Mouse (Mus musculus) stomach, embryonic 16.5 days (tissue): Measurements from ENCODE around the gene Spdye4b. TPM values are rescaled to one million over a fixed set of nuclear protein-coding genes. Genes with fewer than 3 reads are reported as not detected.
"Not testable (repeated sequence)": the region's sequence is repeated elsewhere in the genome, so short reads cannot be mapped to it uniquely, and the experiment has no call there.

ENCODE experiments used
- ATAC-seq: fragments of 200-750 bp; cut with Nextera tagmentation; 2 replicates; pipeline ENCODE4 v1.8.0; 2017; ENCODE audit warnings: moderate number of reproducible peaks, moderate TSS enrichment; ENCODE audit not compliant: insufficient read depth, low FRiP score
- H3K27ac ChIP-seq: fragments of 300-500 bp; sonication (generic); 2 replicates; pipeline ENCODE4 v1.5.1; 2014; ENCODE audit warnings: low read length
- H3K27me3 ChIP-seq: fragments of 300-500 bp; sonication (generic); 2 replicates; pipeline ENCODE4 v1.6.1; 2014; ENCODE audit warnings: low read length, control low read depth, mixed read lengths; ENCODE audit not compliant: control insufficient read depth, insufficient read depth
- H3K36me3 ChIP-seq: fragments of 300-500 bp; sonication (generic); 2 replicates; pipeline ENCODE4 v1.6.1; 2014; ENCODE audit warnings: low read length; ENCODE audit not compliant: control insufficient read depth, insufficient read depth
- H3K4me1 ChIP-seq: fragments of 300-500 bp; sonication (generic); 2 replicates; pipeline ENCODE4 v1.6.1; 2014; ENCODE audit warnings: low read length, control low read depth, mixed read lengths; ENCODE audit not compliant: control insufficient read depth, insufficient read depth
- H3K4me2 ChIP-seq: fragments of 300-500 bp; sonication (generic); 2 replicates; pipeline ENCODE4 v1.6.1; 2014; ENCODE audit warnings: low read depth, low read length, mixed read lengths
- H3K4me3 ChIP-seq: fragments of 300-500 bp; sonication (generic); replicated peaks from 2 replicates; pipeline ENCODE4 v1.5.1; 2014; ENCODE audit warnings: mild to moderate bottlenecking, low read length
- H3K9ac ChIP-seq: fragments of 300-500 bp; sonication (generic); 2 replicates; pipeline ENCODE4 v1.6.1; 2014; ENCODE audit warnings: low read length
- H3K9me3 ChIP-seq: fragments of 300-500 bp; sonication (generic); replicated peaks from 2 replicates; pipeline ENCODE4 v1.6.1; 2016; ENCODE audit warnings: low read length, control low read depth; ENCODE audit not compliant: control insufficient read depth
- WGBS: fragments of 180-500 bp; shearing (Covaris S2); extraction: QIAGEN DNeasy Blood & Tissue Kit; methylation state at CpG from one replicate; pipeline ENCODE4 v1.1.7; 2014; 5-methylcytosine and 5-hydroxymethylcytosine counted together
- polyA plus RNA-seq: library from polyadenylated mRNA; unstranded; fragments of >200 nt; fragmentation: Nextera tagmentation; extraction: Ambion mirVana; gene quantifications from 2 replicates; pipeline ENCODE4 v1.2.1, GENCODE M21; 2015

The Spdye4b gene
- polyA plus RNA-seq, 1 experiment from 2014 or later = not detected

DNA sequence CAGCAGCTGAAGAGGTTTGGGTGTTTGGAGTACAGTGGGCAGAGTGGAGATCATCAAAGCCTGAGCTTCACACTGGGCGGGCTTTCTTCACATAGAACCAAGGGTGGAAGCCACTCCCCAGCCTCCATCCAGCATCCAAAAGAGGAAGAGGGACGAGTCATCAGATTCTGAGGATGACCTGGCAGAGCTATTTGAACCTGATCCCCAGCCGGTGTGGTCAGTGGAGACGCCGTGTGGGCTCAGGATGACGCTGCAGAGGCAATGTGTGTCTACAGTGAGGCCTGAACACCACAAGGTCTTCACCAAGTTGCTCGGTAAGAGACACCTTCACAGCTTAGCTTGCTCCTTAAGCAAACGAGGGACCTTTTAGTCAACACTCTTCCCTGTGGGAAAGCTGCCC is 13.9 kb downstream of the Spdye4b start:
- not testable (repeated sequence) for H3K4me1 ChIP-seq, H3K4me3 ChIP-seq, H3K4me2 ChIP-seq, H3K9me3 ChIP-seq, H3K9ac ChIP-seq, ATAC-seq, H3K27me3 ChIP-seq, H3K36me3 ChIP-seq, H3K27ac ChIP-seq
- WGBS = 61% methylated on average over 8 of the region's 8 CpGs

DNA sequence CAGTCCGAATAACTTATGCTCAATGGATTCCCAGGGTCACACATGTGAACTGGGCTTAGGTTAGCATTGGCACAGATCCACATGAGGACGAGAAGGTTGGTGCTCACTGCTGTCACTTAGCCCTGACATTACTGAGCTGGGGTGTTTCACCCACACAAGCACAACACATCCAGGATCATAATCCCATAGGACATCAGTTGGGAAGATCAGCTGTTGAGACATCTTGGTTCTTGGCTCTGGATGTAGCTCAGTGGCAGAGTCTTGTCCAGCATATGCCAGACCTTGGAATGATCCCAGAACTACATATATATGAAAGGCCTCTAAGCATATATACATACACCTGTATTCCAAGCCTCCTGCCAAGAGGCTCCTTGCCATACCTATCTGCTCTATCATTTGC is 14.3 kb downstream of the Spdye4b start:
- Histone ChIP-seq H3K36me3 (no peaks in the 10 kb centered on the region), H3K4me3 (no peak overlapping the region), H3K9me3 (no peaks in the 10 kb centered on the region), H3K27ac (no peak overlapping the region), H3K4me1 (no peaks in the 10 kb centered on the region), H3K9ac (no peak overlapping the region), H3K4me2 (no peak overlapping the region), H3K27me3 (no peaks in the 10 kb centered on the region)
- 57% methylated on average over 2 of the region's 2 CpGs for WGBS
- ATAC-seq = no peak

DNA sequence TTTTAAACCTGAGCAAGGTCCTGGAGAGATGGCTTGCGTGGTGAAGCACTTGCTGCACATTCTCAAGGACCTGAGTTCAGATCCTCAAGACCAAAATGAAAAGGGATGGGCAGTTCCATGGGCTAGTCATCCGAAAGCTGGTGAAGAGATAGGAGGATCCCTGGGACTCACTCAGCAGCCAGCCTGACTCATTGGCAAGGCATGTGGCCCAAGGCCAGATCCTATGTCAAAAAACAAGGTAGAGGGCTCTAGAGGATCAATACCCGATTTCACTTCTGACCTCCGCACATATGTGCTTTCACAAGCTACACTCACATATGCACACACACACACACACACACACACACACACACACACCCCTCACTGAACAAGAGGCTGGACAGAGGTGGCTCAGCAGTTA is 15.7 kb downstream of the Spdye4b start:
- Histone ChIP-seq H3K9ac (no peak overlapping the region), H3K9me3 (no peaks in the 10 kb centered on the region), H3K4me3 (no peak overlapping the region), H3K36me3 (no peaks in the 10 kb centered on the region), H3K27ac (no peak overlapping the region), H3K27me3 (no peaks in the 10 kb centered on the region), H3K4me1 (no peaks in the 10 kb centered on the region), H3K4me2 (no peak overlapping the region)
- 75% methylated on average over 4 of the region's 4 CpGs for WGBS
- ATAC-seq = no peak

DNA sequence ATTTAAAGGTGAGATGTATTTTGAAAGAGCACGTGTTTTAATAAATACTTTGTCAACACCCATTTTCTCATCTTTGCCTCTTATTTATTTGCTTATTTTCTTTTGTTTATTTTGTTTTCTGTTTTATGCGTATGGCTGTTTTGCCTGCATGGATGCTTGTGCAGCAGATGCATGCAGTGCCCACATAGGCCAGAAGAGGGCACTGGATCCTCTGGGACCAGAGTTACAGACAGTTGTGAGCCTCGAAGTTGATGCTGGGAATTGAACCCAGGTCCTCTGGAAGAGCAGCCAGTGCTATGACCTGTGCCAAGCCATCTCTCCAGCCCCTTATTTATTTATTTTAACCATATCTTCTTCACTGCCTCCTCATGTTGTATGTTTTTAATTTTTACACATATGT is 24.2 kb downstream of the Spdye4b start:
- no peaks in the 10 kb centered on the region for H3K36me3 ChIP-seq
- no peaks in the 10 kb centered on the region for H3K4me1 ChIP-seq
- WGBS = 73% methylated on average over 3 of the region's 3 CpGs
- no peak overlapping the region for H3K4me2 ChIP-seq
- no peaks in the 10 kb centered on the region for H3K27me3 ChIP-seq
- H3K27ac ChIP-seq = no peak overlapping the region
- H3K9ac ChIP-seq = no peak overlapping the region
- ATAC-seq = no peak
- peaks cover 7% of the 10 kb centered on the region; the same call in 1 of the 2 replicates for H3K9me3 ChIP-seq
- no peak overlapping the region for H3K4me3 ChIP-seq

DNA sequence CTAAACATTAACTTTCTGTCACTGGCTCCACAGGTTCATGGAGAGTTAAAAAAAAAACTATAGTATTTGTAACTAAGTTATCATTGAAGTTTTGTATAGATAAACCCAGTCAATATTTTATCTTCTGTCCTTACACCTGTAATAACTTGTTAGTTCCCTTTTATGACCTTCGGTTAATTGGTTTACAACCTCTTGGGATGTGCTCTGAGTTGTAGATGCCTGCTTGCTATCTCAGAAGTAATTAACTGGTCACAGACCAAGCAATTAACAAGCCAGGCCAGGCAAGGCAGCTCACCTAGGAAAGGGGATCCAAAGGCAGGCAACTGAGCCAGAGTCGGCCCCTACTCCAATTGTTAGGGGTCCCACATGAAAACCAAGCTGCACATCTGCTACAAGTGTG is 33.0 kb downstream of the Spdye4b start:
- Histone ChIP-seq H3K4me1 (no peaks in the 10 kb centered on the region), H3K27ac (no peak overlapping the region), H3K27me3 (no peaks in the 10 kb centered on the region), H3K36me3 (no peaks in the 10 kb centered on the region), H3K4me3 (no peak overlapping the region), H3K4me2 (no peak overlapping the region), H3K9ac (no peak overlapping the region), H3K9me3 (0 out of 2 replicates have a peak, but pooled peaks cover 1% of the 10 kb centered on the region)
- peak; percentile 44; the same call in 1 of the 2 replicates for ATAC-seq
- 57% methylated on average over 2 of the region's 2 CpGs for WGBS

DNA sequence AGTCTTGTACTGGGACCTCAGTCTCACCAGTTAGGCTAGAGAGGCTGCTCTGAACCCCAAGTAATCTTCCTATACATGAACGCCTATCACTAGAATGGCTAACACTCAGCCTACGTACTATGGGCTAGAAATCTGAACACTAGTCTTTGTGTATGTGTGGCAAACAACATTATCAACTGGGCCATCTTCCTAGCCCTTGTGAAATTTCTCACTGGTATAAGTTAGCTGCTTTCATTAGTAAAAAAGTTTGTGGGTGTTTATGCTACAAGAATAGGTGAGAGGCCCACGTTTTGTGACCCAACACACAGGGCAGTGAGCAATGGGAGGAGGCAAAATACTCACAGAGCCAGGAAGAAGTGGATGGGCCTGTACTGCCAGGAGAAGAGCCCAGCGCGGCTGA is 40.2 kb downstream of the Spdye4b start:
- Histone ChIP-seq H3K4me1 (no peaks in the 10 kb centered on the region), H3K9ac (no peak overlapping the region), H3K27me3 (no peaks in the 10 kb centered on the region), H3K36me3 (no peaks in the 10 kb centered on the region), H3K9me3 (no peaks in the 10 kb centered on the region), H3K4me2 (no peak overlapping the region), H3K4me3 (no peak overlapping the region), H3K27ac (no peak overlapping the region)
- WGBS = 68% methylated on average over 5 of the region's 5 CpGs
- no peak for ATAC-seq

DNA sequence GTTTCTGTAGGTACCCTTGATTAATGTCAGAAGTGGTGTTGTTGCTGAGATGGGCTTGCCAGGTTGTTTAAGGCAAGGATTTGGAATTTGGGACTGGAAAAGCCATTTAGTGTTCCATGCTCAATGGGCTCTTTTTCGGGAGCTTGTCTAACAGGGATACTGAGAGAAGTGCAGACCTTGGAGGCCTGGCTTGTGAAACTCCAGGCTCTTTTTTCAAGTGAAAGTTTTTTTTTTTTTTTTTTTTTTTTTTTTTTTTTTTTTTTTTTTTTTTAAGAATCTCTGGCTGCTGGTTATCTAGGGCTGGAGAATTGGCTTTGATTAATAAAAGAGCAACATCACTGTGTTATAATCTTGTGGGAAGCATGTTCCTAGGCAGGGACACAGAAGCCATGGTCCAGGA is 41.5 kb downstream of the Spdye4b start:
- 78% methylated on average over 1 of the region's 1 CpGs for WGBS
- Histone ChIP-seq H3K4me2 (no peak overlapping the region), H3K36me3 (no peaks in the 10 kb centered on the region), H3K9ac (no peak overlapping the region), H3K4me1 (no peaks in the 10 kb centered on the region), H3K27ac (no peak overlapping the region), H3K4me3 (no peak overlapping the region), H3K27me3 (no peaks in the 10 kb centered on the region), H3K9me3 (no peaks in the 10 kb centered on the region)
- no peak for ATAC-seq

DNA sequence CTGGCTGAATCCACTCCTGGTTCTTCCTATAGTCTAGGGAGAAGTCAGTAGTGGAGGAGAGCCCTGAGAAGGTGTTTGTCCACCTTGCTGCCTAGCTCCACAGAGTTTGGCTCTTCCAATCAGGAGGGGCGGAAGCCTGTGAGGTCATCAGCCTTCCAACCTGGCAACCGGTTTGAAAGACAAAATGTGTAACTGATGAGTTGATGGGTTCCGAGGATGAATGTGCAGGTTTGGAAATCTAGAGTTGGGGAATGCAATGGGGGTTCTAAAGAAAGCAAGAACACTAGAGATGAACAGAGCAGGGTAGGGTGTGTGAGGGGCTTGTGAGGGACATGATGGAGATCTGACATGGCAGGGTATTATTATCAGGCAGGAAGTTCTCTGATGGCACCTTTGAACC is 46.0 kb downstream of the Spdye4b start, which contains the start of gene Spdye4a:
Spdye4a (minus strand) TSS at position 101 of the 400 bp plus-strand sequence.
- peaks cover 6% of the 10 kb centered on the region; the same call in 1 of the 2 replicates for H3K9me3 ChIP-seq
- H3K4me3 ChIP-seq = no peak within 1 kb of the TSS
- 79% methylated on average over 3 of the region's 3 CpGs for WGBS
- no peak for ATAC-seq
- no peaks in the 10 kb centered on the region for H3K4me1 ChIP-seq
- H3K27ac ChIP-seq = no peak within 1 kb of the TSS
- H3K9ac ChIP-seq = no peak within 1 kb of the TSS
- no peak within 1 kb of the TSS for H3K4me2 ChIP-seq
- H3K27me3 ChIP-seq = no peaks in the 10 kb centered on the region
- H3K36me3 ChIP-seq = no peaks in the 10 kb centered on the region

DNA sequence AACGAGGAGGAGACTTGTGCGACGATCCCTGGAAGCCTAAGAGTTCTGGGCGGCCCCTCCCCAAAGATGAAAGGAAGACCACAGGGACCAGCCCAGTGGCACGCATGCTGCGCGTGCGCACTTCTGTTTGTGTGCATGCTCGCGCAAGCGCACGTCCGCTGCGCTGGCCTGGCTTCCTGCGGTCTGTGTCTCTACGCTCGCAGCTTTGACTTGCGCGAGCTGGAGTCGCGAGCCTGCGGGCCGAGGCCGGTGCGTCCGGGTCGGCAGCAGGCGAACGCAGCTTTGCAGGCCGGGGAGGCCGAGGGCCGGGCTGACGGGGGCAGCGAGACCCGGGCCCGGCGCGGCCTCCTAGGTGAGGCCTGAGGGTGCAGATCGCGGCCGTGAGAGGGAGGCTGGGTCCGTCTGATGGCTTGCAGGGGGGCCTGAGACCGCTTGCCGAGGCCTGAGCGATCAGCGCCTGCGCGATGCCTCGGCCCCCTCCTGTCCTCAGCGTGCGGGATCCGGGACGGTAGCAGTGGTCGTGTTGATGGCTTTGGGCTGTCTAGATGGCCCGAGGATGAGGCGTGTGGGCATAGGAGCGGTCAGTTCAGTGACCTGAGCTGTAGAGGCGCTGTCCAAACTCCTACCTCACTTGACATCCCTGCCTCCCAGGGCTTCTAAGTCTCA is 54.3 kb downstream of the Spdye4b start, which contains the start of gene Zfp12:
Zfp12 (plus strand) TSS at position 136 of the 666 bp plus-strand sequence.
- no peaks in the 10 kb centered on the region for H3K9me3 ChIP-seq
- H3K9ac ChIP-seq = peak within 1 kb of the TSS; percentile 97
- ATAC-seq = peak; percentile 96
- WGBS = under 1% methylated on average over 58 of the region's 58 CpGs
- no peaks in the 10 kb centered on the region for H3K36me3 ChIP-seq
- peak within 1 kb of the TSS; percentile 81 for H3K4me2 ChIP-seq
- H3K27ac ChIP-seq = peak within 1 kb of the TSS; percentile 98
- peaks cover 5% of the 10 kb centered on the region; the same call in 1 of the 2 replicates for H3K4me1 ChIP-seq
- peak within 1 kb of the TSS; percentile 91 for H3K4me3 ChIP-seq
- no peaks in the 10 kb centered on the region for H3K27me3 ChIP-seq
